Comparison of ENCODE assay signal across 14 mouse cellular contexts in the genomic region with DNA sequence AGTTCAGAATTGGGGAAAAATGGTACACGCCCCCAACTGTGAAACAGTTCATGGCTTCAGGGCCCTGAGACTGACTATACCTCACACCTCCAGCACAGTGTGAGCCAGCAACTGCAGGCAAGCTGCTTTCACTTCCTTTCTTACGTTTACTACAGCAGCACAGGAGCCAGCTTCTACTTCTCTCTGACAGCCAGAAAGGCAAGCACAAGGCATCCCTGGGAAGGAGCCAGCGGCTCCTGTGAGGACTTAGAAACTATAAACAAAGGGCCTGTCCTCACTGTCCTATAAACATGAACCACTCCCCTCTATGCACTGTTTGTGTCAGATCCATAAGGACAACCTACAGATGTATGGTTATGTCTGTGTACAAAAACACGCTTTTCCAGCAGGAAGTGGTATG.
DNase-seq lines count a peak whose midpoint lies in the region; ATAC-seq and TF ChIP-seq lines count a peak whose summit lies in the region.
"Had no signal": no experiment of that assay in that cellular context is flagged by ENCODE, and none has a peak within 500 bp of the region (broad histone marks: within the 10 kb centered on the region; RNA-seq: fewer than 3 reads in every experiment).

No protein-coding gene starts in this region.

- H3K9me3 ChIP-seq in midbrain, embryonic 13.5 days, result no peaks in the 10 kb centered on the region
- H3K9me3 ChIP-seq: embryonic facial prominence, embryonic 12.5 days; heart, embryonic 10.5 days; hindbrain, embryonic 15.5 days; limb, embryonic 12.5 days had no signal

- no peaks in the 10 kb centered on the region for H3K4me1 ChIP-seq in thymus, adult 2 months (replicated peaks; ENCODE audit: control insufficient read depth, insufficient read depth, low read length)
- H3K4me1 ChIP-seq in midbrain, embryonic 13.5 days (replicated peaks), result no peaks in the 10 kb centered on the region
- H3K4me1 ChIP-seq: heart, embryonic 10.5 days had no signal

- no peak for TF ChIP-seq POLR2A in thymus, adult 2 months (IDR thresholded peaks at IDR 0.05; ENCODE audit: control insufficient read depth, extremely low read depth, insufficient read depth, low read length, poor library complexity)

- H3K9ac ChIP-seq in midbrain, embryonic 13.5 days (replicated peaks), result no peak overlapping the region
- H3K9ac ChIP-seq: embryonic facial prominence, embryonic 12.5 days; hindbrain, embryonic 15.5 days; limb, embryonic 12.5 days had no signal

- H3K36me3 ChIP-seq in thymus, adult 2 months (ENCODE audit: control insufficient read depth, insufficient read depth, low read length), result peaks cover 3% of the 10 kb centered on the region; the same call in 1 of the 2 replicates
- peaks cover 39% of the 10 kb centered on the region for H3K36me3 ChIP-seq in midbrain, embryonic 13.5 days
- H3K36me3 ChIP-seq: embryonic facial prominence, embryonic 12.5 days had no signal

- no peak overlapping the region for H3K4me3 ChIP-seq in thymus, adult 2 months (ENCODE audit: control insufficient read depth, insufficient read depth, low read length)
- no peak overlapping the region for H3K4me3 ChIP-seq in midbrain, embryonic 13.5 days (replicated peaks)
- H3K4me3 ChIP-seq: embryonic facial prominence, embryonic 12.5 days; heart, embryonic 10.5 days; hindbrain, embryonic 15.5 days; limb, embryonic 12.5 days had no signal

- no peak for TF ChIP-seq CTCF in thymus, adult 2 months (IDR thresholded peaks at IDR 0.05; ENCODE audit: borderline replicate concordance, control insufficient read depth, extremely low read depth, insufficient read depth, low read length, poor library complexity)

- H3K4me2 ChIP-seq in midbrain, embryonic 13.5 days (replicated peaks), result no peak overlapping the region
- H3K4me2 ChIP-seq: embryonic facial prominence, embryonic 12.5 days; hindbrain, embryonic 15.5 days; limb, embryonic 12.5 days had no signal

- WGBS in thymus, adult 2 months, result 67% methylated on average over 4 of the region's 4 CpGs
- 77% methylated on average over 4 of the region's 4 CpGs for WGBS in midbrain, embryonic 13.5 days

- no peak for DNase-seq in frontal cortex, adult 2 months (ENCODE audit: extremely low spot score in 1 of 2, low spot score in 1 of 2)
- DNase-seq in thymus, adult 2 months, result no peak
- DNase-seq in thymus, postnatal 14 days, result no peak
- DNase-seq in lung, postnatal 36 days, result peak; percentile 30
- no peak for DNase-seq in cerebellum, adult 11 months
- no peak for DNase-seq in kidney, postnatal 10 days
- DNase-seq: adrenal gland, adult 8-10 months had no signal

- H3K27me3 ChIP-seq in thymus, adult 2 months (ENCODE audit: control insufficient read depth, insufficient read depth, low read length), result no peaks in the 10 kb centered on the region
- no peaks in the 10 kb centered on the region for H3K27me3 ChIP-seq in midbrain, embryonic 13.5 days
- H3K27me3 ChIP-seq: embryonic facial prominence, embryonic 12.5 days; hindbrain, embryonic 15.5 days; limb, embryonic 12.5 days; Patski had no signal

- peak; percentile 72 for ATAC-seq in frontal cortex, adult (ENCODE audit: low TSS enrichment)
- no peak for ATAC-seq in midbrain, embryonic 13.5 days
- ATAC-seq: Patski had no signal

- H3K27ac ChIP-seq in thymus, adult 2 months (ENCODE audit: control insufficient read depth, insufficient read depth, low read length), result peak overlapping the region; percentile 44
- H3K27ac ChIP-seq in midbrain, embryonic 13.5 days, result no peak overlapping the region
- H3K27ac ChIP-seq: embryonic facial prominence, embryonic 12.5 days; heart, embryonic 10.5 days; hindbrain, embryonic 15.5 days; limb, embryonic 12.5 days had no signal
